ENCODE assay signal across 25 mouse cellular contexts in the genomic region with DNA sequence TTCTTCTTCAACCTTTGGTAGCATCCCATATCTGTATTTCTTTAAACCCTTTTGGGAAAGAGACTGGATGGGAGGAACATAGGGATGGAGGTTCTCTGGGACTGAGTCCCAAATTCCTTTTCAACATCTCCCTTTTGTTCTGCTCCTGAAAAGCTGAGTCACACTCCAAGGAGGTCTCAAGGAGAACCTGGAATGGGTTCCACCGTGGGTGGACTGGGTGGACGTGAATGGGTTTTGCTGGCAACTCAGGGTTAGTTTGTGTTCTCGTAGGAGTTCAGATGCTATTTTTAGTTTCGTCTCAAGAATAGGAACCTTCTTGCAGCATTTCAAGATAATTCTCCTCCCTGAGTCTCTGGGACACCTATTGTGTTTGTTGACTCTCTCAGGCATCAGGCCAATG. TPM values are rescaled to one million over a fixed set of nuclear protein-coding genes. Genes with fewer than 3 reads are reported as not detected.
DNase-seq lines count a peak whose midpoint lies in the region; ATAC-seq and TF ChIP-seq lines count a peak whose summit lies in the region.
"Had no signal": no experiment of that assay in that cellular context is flagged by ENCODE, and none has a peak within 500 bp of the region (broad histone marks: within the 10 kb centered on the region; RNA-seq: fewer than 3 reads in every experiment).

No protein-coding gene starts in this region.

- TF ChIP-seq CTCF in embryonic fibroblast, embryonic 13.5 days (IDR thresholded peaks at IDR 0.05; ENCODE audit: borderline replicate concordance, insufficient read depth, low read length), result no peak

- intact Hi-C loops in heart, postnatal 14 days (cut with DNase I), result no loop called here

- no peak overlapping the region for H3K4me3 ChIP-seq in embryonic fibroblast, embryonic 13.5 days (ENCODE audit: insufficient read depth, low read length)
- no peak overlapping the region for H3K4me3 ChIP-seq in forebrain, embryonic 14.5 days (ENCODE audit: low read depth, low read length)
- H3K4me3 ChIP-seq: embryonic facial prominence, embryonic 10.5 days; forebrain, embryonic 12.5 days; heart, embryonic 12.5 days; limb, embryonic 10.5 days; megakaryocyte, embryonic 14.5 days; midbrain, embryonic 15.5 days had no signal

- peak; percentile 62 to 71 for DNase-seq in frontal cortex, postnatal 36 days (ENCODE audit: low spot score in 2 of 2)
- DNase-seq in frontal cortex, postnatal 25 days (ENCODE audit: low spot score in 2 of 2), result no peak
- DNase-seq in right cerebral cortex, postnatal 25 days, result peak; percentile 60
- DNase-seq in right cerebral cortex, postnatal 14 days, result no peak
- DNase-seq in forebrain, embryonic 14.5 days (ENCODE audit: low spot score), result no peak
- no peak for DNase-seq in heart, postnatal 14 days
- DNase-seq: B cell, adult 2 months; cerebellum, adult 8-10 months; heart, adult 11 months; kidney, postnatal 36 days; liver, postnatal 0 days; lung, postnatal 14 days; spleen, adult 18-20 months; thymus, postnatal 4 days had no signal

- peaks cover 22% of the 10 kb centered on the region for H3K36me3 ChIP-seq in forebrain, embryonic 14.5 days (ENCODE audit: control insufficient read depth, insufficient read depth, low read length)
- H3K36me3 ChIP-seq: heart, embryonic 12.5 days; limb, embryonic 10.5 days had no signal

- 0 out of 2 replicates have a peak, but pooled peaks cover 2% of the 10 kb centered on the region for H3K4me1 ChIP-seq in embryonic fibroblast, embryonic 13.5 days (ENCODE audit: control insufficient read depth, insufficient read depth, low read length)
- H3K4me1 ChIP-seq in forebrain, embryonic 14.5 days (ENCODE audit: control insufficient read depth, insufficient read depth, low read length), result peaks cover 3% of the 10 kb centered on the region
- H3K4me1 ChIP-seq: heart, embryonic 12.5 days; megakaryocyte, embryonic 14.5 days had no signal

- H3K27me3 ChIP-seq in forebrain, embryonic 14.5 days (replicated peaks; ENCODE audit: control insufficient read depth, insufficient read depth, low read length), result no peaks in the 10 kb centered on the region
- H3K27me3 ChIP-seq: megakaryocyte, embryonic 14.5 days; midbrain, embryonic 15.5 days had no signal

- H3K9me3 ChIP-seq in forebrain, embryonic 14.5 days (replicated peaks; ENCODE audit: control insufficient read depth, low read length), result no peaks in the 10 kb centered on the region
- H3K9me3 ChIP-seq: embryonic facial prominence, embryonic 10.5 days; forebrain, embryonic 12.5 days; heart, embryonic 12.5 days; limb, embryonic 10.5 days; midbrain, embryonic 15.5 days had no signal

- no peak for ATAC-seq in forebrain, embryonic 14.5 days
- ATAC-seq: hindbrain, embryonic 16.5 days; intestine, embryonic 16.5 days; liver, postnatal 0 days; midbrain, embryonic 15.5 days had no signal

- H3K9ac ChIP-seq in forebrain, embryonic 14.5 days (ENCODE audit: low read length), result no peak overlapping the region
- H3K9ac ChIP-seq: forebrain, embryonic 12.5 days; heart, embryonic 12.5 days; liver, postnatal 0 days; midbrain, embryonic 15.5 days had no signal

- WGBS in forebrain, embryonic 14.5 days, result 45% methylated on average over 4 of the region's 4 CpGs

- H3K4me2 ChIP-seq in forebrain, embryonic 14.5 days (ENCODE audit: low read length), result no peak overlapping the region
- H3K4me2 ChIP-seq: forebrain, embryonic 12.5 days; heart, embryonic 12.5 days; midbrain, embryonic 15.5 days had no signal

- TF ChIP-seq POLR2A in embryonic fibroblast, embryonic 13.5 days (IDR thresholded peaks at IDR 0.05; ENCODE audit: low read depth, low read length), result no peak

- H3K27ac ChIP-seq in embryonic fibroblast, embryonic 13.5 days (ENCODE audit: insufficient read depth, low read length), result peak overlapping the region; percentile 16; the same call in 1 of the 2 replicates
- no peak overlapping the region for H3K27ac ChIP-seq in forebrain, embryonic 14.5 days (ENCODE audit: low read depth, low read length)
- H3K27ac ChIP-seq: embryonic facial prominence, embryonic 10.5 days; forebrain, embryonic 12.5 days; limb, embryonic 10.5 days; midbrain, embryonic 15.5 days had no signal

RNA-seq across cellular contexts. Expression of gene Hspb8, which starts 17.6 kb away (rescaled TPM):
- polyA plus RNA-seq in embryonic fibroblast, embryonic 13.5 days (2011; ENCODE audit: insufficient read length, low read depth, missing spikeins), result 46.5 and 59.1 TPM in 2 replicates
- 5.4 and 5.9 TPM in 2 replicates for polyA plus RNA-seq in forebrain, embryonic 14.5 days (2014; fragmentation: Nextera tagmentation; extraction: Ambion mirVana)
- 100 to 1,000 TPM; 234 to 252 TPM for total RNA-seq in heart, postnatal 14 days (2021)
- total RNA-seq: common myeloid progenitor, adult 5-6 weeks; neutrophil, adult 5-6 weeks had no signal

Comparison
In these comparisons a context has a peak if more than half of its experiments do, and no peak if none do; other contexts are left out.
1. DNase-seq: peak in frontal cortex, postnatal 36 days (2 of 2) and right cerebral cortex, postnatal 25 days (single experiment); none in frontal cortex, postnatal 25 days (0 of 2), right cerebral cortex, postnatal 14 days (single experiment), forebrain, embryonic 14.5 days (single experiment) and heart, postnatal 14 days (0 of 2).